In genomic region chr17:45563655-45564530, GRCm38 (mm10) we compare ENCODE assay signal across 8 mouse cellular contexts. TPM values are rescaled to one million over a fixed set of nuclear protein-coding genes. Genes with fewer than 3 reads are reported as not detected.
DNase-seq lines count a peak whose midpoint lies in the region; ATAC-seq and TF ChIP-seq lines count a peak whose summit lies in the region.

Gene Slc35b2, plus strand, starts transcription at chr17:45563874.

- H3K9ac ChIP-seq in lung, postnatal 0 days (replicated peaks; ENCODE audit: low read depth) = peak within 1 kb of the TSS; percentile 86

- H3K9me3 ChIP-seq in G1E (replicated peaks) = no peaks in the 10 kb centered on the region
- no peaks in the 10 kb centered on the region for H3K9me3 ChIP-seq in lung, postnatal 0 days (ENCODE audit: low read length)

- under 1% methylated on average over 52 of the region's 61 CpGs for WGBS in lung, postnatal 0 days

- H3K4me2 ChIP-seq in lung, postnatal 0 days (replicated peaks; ENCODE audit: low read depth, low read length) = peak within 1 kb of the TSS; percentile 99

- peak within 1 kb of the TSS; percentile 98 for H3K4me3 ChIP-seq in G1E (ENCODE audit: low read depth, low read length)
- peak within 1 kb of the TSS; percentile 82 for H3K4me3 ChIP-seq in lung, postnatal 0 days (ENCODE audit: low read depth, low read length)

- no peak for TF ChIP-seq EP300 in lung, postnatal 0 days (IDR thresholded peaks at IDR 0.05)

- peaks cover 78% of the 10 kb centered on the region for H3K36me3 ChIP-seq in G1E (replicated peaks)
- peaks cover 20% of the 10 kb centered on the region for H3K36me3 ChIP-seq in lung, postnatal 0 days (ENCODE audit: insufficient read depth, low read length)

- peaks cover 56% of the 10 kb centered on the region for H3K4me1 ChIP-seq in G1E (ENCODE audit: insufficient read depth, low read depth, low read length)
- peaks cover 8% of the 10 kb centered on the region; the same call in 1 of the 2 replicates for H3K4me1 ChIP-seq in lung, postnatal 0 days (ENCODE audit: insufficient read depth, low read depth, low read length)

- H3K27me3 ChIP-seq in G1E (ENCODE audit: insufficient read depth, low read length) = no peaks in the 10 kb centered on the region
- H3K27me3 ChIP-seq in lung, postnatal 0 days (replicated peaks; ENCODE audit: insufficient read depth, low read length) = no peaks in the 10 kb centered on the region

- peak; percentile 43; the same call in 1 of the 2 replicates for TF ChIP-seq CTCF in G1E (IDR thresholded peaks at IDR 0.05; ENCODE audit: low read depth, low read length)
- peak; percentile 95 for TF ChIP-seq CTCF in lung, postnatal 0 days (IDR thresholded peaks at IDR 0.05)

- ATAC-seq in G1E (ENCODE audit: extremely low read depth, insufficient number of reproducible peaks, low FRiP score, poor library complexity, severe bottlenecking) = peak; percentile 65
- ATAC-seq in frontal cortex, adult (ENCODE audit: low TSS enrichment) = peak; percentile 83
- ATAC-seq in hematopoietic stem cell, adult 5-6 weeks (replicated peaks in 1 of 2; ENCODE audit: insufficient read depth in 1 of 2, low FRiP score in 2 of 2, low TSS enrichment in 1 of 2, low read depth in 1 of 2, poor library complexity in 2 of 2, severe bottlenecking in 2 of 2) = peak; percentile 74
- ATAC-seq in lung, postnatal 0 days = peak; percentile 96

- H3K27ac ChIP-seq in lung, postnatal 0 days (ENCODE audit: low read length) = peak within 1 kb of the TSS; percentile 76

- DNase-seq in G1E (ENCODE audit: low spot score) = peak; percentile 91
- peak; percentile 92 for DNase-seq in cerebellum, adult 9-10 months
- DNase-seq in layer of hippocampus, postnatal 10 days (ENCODE audit: low spot score in 2 of 2) = peak; percentile 95 to 97
- peak; percentile 97 for DNase-seq in lung, postnatal 0 days (ENCODE audit: low spot score)
- DNase-seq in ovary, postnatal 10 days (ENCODE audit: low spot score) = peak; percentile 91
- peak; percentile 87 for DNase-seq in thymus, postnatal 0 days (ENCODE audit: low spot score)

RNA-seq across cellular contexts. Expression of gene Slc35b2, which starts in this region (rescaled TPM):
- total RNA-seq in G1E (2014; fragmentation: Nextera tagmentation) = 46.5 and 60.9 TPM in 2 replicates
- total RNA-seq in G1E (2017) = 65.9 and 77.1 TPM in 2 replicates
- polyA plus RNA-seq in G1E (2012) = 24.6 and 24.9 TPM in 2 replicates
- total RNA-seq in hematopoietic stem cell, adult 5-6 weeks (2017) = 64.8 and 76.7 TPM in 2 replicates
- 10 to 100 TPM; 47.4 TPM for total RNA-seq in layer of hippocampus, postnatal 10 days (2021)
- 84.8 and 85.1 TPM in 2 replicates for polyA plus RNA-seq in lung, postnatal 0 days (2015; fragmentation: Nextera tagmentation; extraction: Ambion mirVana)
- 95.8 and 96.9 TPM in 2 replicates for polyA plus RNA-seq in thymus, postnatal 0 days (2015; fragmentation: Nextera tagmentation; extraction: Ambion mirVana)

Comparison
In these comparisons a context has a peak if more than half of its experiments do, and no peak if none do; other contexts are left out.
1. Peak in every context shown above with its lines: DNase-seq, ATAC-seq, H3K4me3 ChIP-seq and H3K27ac ChIP-seq.